Mouse (Mus musculus) gastrocnemius, postnatal 36 days (tissue): ENCODE data around the gene Gpr84. TPM values are rescaled to one million over a fixed set of nuclear protein-coding genes. Genes with fewer than 3 reads are reported as not detected.
A peak's percentile ranks its signal among the peaks of the same experiment; 100 is the strongest.
"Not testable (repeated sequence)": the region's sequence is repeated elsewhere in the genome, so short reads cannot be mapped to it uniquely, and the experiment has no call there.

Experiments
- DNase-seq, 2 experiments: peaks; one replicate each; pipeline ENCODE4 v3.0.0; 2022
- intact Hi-C: fragments of 180-260 bp; cut with DNase I; formaldehyde crosslinking; loops from one replicate; pipeline ENCODE4 v1.15.1; 2025
- total RNA-seq, 2 experiments: library from RNA; stranded (reverse); gene quantifications; 2 replicates each; pipeline ENCODE4 v1.2.3; 2021

Gene Gpr84
- total RNA-seq, 2 experiments from 2014 or later, result not detected

- DNase-seq, result no peak
Observed at GRCm38 (mm10) chr15:103292673-103293345, 17.6 kb downstream of the Gpr84 start.

DNA sequence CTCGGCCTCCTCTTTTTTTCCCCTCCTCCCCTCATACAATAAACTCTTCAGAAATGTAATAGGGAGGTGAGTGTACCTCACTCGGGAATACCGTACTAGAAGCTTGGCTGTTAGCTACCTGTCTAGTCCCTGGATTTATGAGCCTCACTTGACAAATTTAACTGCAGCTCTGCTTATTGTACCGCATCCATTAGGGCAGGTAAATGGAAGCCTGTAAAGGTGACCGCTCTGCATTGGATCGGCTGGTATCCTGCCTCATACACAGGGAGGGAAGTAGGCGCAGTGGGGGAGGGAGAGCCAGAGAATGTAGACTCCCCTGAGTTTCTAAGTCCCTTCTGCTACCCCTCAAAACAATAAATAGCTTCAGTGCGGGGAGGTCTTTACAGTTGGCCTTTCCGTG lies 19.6 kb downstream of the Gpr84 start:
- DNase-seq, result no peak
- intact Hi-C loops, result no loop called here

More at GRCm38 (mm10) chr15:103292673-103293345, 17.6 kb downstream of the Gpr84 start:
- intact Hi-C loops, result no loop called here

- intact Hi-C loops, result no loop called here
- no peak for DNase-seq
Observed at GRCm38 (mm10) chr15:103290417-103290816, 20.0 kb downstream of the Gpr84 start.

DNA sequence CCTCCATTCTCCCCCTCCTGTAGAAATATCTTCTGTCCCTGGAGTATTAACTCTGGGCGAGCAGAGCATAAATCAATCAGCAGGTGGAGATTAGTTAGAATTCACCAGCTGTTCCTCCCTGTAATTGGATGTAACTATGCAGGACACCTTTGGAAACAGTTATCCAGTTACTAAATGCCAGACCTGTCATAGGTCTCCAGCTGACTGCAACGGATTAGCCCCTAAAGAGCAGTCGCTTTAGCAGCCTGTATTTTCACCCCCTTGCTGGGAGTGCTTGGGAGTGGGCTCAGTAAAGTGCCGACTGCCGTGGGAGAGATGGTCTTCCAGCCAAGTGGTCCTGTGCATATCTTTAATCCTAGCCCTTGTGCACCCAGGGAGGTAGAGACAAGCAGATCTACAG lies 20.8 kb downstream of the Gpr84 start:
- intact Hi-C loops, result no loop called here
- DNase-seq, result no peak

DNA sequence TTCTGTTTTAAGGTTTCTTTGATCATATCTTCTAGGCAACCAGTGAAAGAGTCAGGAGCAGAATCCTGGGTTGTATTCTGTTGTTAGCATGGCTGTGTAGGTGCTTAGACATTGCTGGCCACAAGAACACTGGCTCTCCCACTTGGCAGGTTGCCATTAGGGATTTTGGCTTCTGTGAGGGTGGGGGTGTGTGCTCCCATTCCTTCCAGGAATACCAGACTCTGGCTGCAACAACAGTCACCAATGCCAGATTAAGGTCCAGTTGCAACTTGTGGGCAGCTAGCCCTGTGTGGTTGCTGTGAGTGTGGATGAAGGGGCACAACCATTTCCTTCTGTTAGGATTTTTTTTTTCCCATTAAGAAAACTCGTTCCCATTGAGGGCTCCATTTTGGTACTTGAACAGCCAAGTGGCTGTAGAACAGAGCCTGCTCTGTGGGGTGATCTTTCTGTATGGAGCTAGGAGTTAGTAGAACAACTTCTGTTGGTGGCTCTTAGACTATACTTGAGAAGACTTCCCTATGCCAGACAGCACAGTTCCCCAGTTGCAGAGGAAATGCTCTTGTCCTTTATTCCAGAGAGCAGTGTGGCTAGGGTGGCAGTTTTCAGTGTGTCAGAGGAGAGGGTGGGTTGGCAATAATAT lies 24.5 kb downstream of the Gpr84 start:
- peak in 1 of 2 experiments; percentile 56 for DNase-seq
- intact Hi-C loops, result no loop called here

DNA sequence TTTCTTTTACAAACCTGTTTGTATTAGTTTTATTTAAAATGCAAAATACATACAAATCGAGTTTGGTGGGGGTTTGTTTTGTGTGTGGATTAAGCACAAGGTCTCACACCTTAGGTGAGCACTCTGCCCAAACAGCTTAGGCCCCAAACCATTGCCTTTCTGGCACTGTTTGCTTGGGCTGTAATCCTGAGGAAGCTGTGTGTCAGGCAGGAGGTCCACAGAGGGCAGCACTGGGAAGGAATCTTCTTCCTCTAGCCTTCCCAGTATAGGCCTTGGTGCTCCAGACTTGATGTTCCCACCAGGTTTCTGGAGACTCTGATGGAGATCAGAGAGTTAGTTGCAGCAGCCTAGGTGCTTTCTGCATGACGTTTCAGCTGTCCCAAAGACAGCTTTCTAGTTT lies 25.8 kb downstream of the Gpr84 start:
- intact Hi-C loops, result no loop called here
- no peak for DNase-seq

DNA sequence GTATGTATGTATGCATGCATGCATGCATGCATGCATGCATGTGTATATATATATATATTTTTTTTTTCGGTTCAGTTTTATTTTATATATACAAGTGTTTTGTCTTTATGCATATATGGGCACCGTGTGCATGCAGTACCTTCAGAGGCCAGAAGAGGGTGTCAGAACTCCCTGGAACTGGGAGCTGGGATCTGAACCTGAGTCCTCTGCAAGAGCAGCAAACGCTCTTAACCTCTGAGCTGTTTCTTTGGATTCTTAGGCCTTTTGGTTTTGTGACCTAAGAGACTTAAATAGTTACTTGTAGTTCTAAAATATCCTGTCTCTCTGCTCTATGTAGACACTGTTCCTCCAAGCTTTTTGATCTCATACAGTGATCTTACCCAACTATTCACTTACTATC lies 26.3 kb downstream of the Gpr84 start:
- no peak for DNase-seq
- intact Hi-C loops, result no loop called here

DNA sequence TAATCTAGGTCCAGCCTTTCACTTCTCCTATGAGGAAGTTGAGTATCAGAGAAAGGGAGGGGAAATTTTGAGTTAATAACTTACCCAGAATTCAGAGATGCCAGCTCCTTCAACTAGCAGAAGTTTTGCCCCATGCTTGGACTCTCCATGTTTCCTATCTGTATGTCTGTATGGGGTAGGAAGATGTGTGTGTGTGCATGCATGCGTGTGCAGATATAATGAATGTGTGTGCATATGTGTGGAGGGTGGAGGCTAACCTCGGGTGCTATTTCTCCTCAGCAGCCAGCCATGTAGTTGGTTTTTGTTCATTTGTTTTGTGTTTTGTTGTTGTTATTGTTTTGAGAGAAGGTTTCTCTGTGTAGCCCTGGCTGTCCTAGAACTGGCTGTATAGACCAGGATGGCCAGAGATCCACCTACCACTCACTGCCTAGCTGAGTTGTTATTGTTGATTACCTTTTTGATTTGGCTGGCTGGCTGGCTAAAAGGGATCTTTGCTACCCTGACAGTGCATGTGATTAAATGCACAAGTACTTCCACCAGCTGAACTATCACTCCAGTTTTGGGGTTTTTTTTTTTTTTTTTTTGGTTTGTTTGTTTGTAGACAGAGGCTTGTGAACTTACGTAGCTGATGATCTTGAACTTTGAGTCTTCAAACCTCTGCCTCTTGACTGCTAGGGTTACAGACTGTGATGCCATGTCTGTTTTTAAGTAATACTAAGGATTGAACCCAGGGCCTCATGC lies 28.8 kb downstream of the Gpr84 start:
- DNase-seq, result no peak
- intact Hi-C loops, result no loop called here

DNA sequence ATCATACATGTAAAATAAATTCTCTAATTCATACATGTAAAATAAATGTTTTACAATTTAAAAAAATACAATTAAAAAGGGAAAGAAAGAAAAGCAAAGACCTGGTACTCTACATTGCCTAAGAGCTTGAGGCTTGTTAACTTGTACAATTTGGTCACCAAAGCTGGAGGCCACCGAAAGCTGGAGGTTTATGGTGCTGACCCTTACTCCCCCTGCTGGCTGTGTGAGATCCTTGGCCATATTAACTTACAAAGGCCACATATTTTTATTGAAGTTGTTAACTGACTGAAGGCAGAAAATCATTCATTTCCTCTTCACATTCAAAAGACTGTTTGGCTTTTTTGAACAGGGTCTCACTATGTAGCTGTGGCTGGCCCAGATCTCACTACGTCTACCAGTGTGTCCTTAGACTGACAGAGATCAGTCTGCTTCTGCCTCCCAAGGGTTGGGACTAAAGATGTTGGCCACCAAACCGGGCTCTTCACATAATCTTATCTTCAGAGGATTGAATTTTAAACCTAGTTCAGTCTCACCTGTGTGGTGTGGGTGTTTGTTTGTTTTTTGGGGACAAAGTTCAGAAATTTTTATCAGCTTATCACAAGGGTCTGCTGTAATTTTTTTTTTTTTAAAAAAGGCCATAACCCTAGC lies 29.5 kb downstream of the Gpr84 start:
- no peak for DNase-seq
- intact Hi-C loops, result no loop called here

GRCm38 (mm10) chr15:103279750-103280149 lies 30.7 kb downstream of the Gpr84 start:
- intact Hi-C loops, result loop anchor here (1.0 kb wide), 1 partner anchor 15 kb away; no protein-coding TSS in a partner anchor
- DNase-seq, result no peak

- intact Hi-C loops, result no loop called here
Observed at GRCm38 (mm10) chr15:103277949-103278348, 32.5 kb downstream of the Gpr84 start.

DNA sequence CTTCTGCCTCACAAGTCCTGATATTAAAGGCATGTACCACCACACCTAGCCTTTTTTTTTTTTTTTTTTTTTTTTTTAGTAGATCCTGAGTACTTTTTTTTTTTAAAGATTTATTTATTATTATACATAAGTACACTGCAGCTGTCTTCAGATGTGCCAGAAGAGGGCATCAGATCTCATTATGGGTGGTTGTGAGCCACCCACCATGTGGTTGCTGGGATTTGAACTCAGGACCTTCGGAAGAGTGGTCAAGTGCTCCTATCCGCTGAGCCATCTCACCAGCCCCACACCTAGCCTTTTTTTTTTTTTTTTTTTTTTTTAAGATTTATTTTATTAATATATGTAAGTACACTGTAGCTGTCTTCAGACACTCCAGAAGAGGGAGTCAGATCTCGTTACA lies 34.5 kb downstream of the Gpr84 start:
- DNase-seq, intact Hi-C loops: not testable (repeated sequence)

More at GRCm38 (mm10) chr15:103277949-103278348, 32.5 kb downstream of the Gpr84 start:
- DNase-seq, result no peak

GRCm38 (mm10) chr15:103272419-103273279 lies 37.8 kb downstream of the Gpr84 start, which contains the start of gene Copz1:
TSS of gene Copz1 (plus strand) at chr15:103272714.
- peak; percentile 86 to 92 for DNase-seq
- intact Hi-C loops, result loop anchor here (1.0 kb wide), 1 partner anchor 33 kb away; the partner anchor contains the start of gene Cbx5

DNA sequence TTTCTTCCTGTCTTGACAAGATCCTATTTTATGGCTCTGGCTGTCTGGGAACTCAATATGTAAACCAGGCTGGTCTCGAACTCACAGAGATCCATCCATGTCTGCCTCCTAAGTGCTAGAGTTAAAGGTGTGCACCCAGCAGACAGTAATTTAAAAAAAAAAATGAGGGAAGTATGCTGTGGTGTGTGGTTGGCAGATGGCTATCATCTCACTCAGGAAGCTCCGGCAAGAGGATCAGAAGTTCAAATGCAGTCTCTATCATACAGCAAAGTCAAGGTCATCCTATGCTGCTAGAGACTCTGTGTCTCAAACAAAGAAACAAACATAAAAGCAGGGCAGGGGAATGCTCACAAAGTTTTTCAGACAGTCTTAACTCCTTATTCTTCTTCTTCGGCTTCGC lies 41.5 kb downstream of the Gpr84 start:
- intact Hi-C loops, result no loop called here
- no peak for DNase-seq

- DNase-seq, result no peak
- intact Hi-C loops, result loop anchor here (1.0 kb wide), 1 partner anchor 15 kb away; no protein-coding TSS in a partner anchor
Observed at GRCm38 (mm10) chr15:103264794-103265193, 45.6 kb downstream of the Gpr84 start.

DNA sequence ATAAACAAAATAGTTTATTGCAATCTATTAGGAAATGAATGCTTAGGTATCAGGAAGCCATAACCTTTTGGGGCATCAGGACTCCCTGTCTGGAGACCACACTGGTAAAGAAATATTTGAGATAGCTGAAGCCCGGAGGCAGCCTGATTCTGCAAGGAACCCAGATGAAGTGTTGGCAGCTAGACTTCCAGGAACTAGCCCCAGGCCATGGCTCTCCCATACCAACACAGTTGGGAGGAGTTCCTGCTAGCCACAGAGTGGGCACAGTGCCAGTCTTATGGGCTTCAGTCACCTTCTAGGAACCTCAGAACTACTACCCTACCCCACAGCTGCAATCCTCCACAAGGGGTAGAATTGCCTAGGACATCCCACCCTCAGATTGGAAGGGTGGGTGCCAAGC lies 50.4 kb downstream of the Gpr84 start:
- intact Hi-C loops, result no loop called here
- no peak for DNase-seq

DNA sequence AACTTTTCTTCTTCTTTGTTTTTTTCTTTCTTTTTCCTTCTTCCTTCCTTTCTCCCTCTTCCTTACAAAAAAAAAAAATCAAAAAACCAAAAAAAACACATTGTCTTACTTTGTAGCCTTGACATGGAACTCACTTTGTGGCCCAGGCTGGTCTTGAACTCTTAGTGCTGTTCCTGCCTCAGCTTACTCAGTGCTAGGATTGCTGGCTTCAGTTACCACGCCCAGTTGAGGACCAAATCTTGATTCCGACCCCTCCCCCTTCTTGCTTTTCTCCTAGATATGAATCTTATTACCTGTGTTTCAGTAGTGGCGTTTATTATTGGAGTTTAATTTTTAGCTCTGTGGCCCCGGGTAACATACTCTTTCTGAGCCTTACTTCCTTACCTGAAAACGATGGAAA lies 51.2 kb downstream of the Gpr84 start:
- intact Hi-C loops, result no loop called here
- no peak for DNase-seq
